Mouse (Mus musculus): ENCODE data around the gene Slc15a4.

Slc15a4 gene

DNA sequence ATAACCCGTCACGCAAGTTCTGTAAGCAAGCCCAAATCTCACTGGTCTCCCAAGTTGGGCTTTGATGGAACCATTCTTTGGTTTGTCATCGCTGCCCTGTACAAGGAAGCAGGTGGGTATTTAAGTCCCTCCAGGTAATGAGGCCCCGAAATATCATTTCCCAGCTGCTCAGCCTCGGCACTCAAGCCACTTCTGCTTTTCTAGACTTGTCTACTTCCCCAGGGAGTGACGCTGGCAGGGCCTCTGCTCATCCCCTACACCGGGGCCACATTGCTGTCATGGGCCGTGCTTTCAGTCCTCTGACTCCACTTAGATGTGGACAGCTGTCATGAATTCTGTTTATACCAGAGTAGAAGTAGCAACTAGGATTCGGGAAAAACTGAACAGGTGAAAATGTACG is 11.6 kb downstream of the Slc15a4 start:
- in situ Hi-C loops (cut with MboI, MseI), result loop anchor here (25.0 kb wide), 1 partner anchor 1391 kb away; the partner anchor contains the start of genes Ran and Stx2

DNA sequence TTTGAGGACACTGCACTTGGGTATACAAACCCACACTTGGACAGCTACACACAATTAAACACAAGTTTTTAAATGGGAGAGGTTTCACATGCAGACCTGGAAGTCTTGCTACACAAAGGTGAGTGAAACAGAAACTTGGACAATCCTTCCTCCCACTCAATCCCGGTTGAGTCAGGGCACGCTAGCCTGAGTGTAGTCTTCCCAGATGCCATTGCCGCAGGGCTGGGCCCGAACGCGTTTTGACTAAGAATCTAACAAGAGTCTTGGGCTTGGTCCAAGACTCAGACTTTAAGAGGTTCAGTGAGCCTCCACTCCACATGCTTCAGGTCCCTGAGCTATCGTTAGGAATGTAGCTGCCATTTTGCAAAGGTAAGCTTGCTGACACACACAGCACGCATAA is 12.3 kb downstream of the Slc15a4 start:
- in situ Hi-C loops (cut with MboI, MseI), result loop anchor here (25.0 kb wide), 1 partner anchor 1392 kb away; the partner anchor contains the start of genes Ran and Stx2

DNA sequence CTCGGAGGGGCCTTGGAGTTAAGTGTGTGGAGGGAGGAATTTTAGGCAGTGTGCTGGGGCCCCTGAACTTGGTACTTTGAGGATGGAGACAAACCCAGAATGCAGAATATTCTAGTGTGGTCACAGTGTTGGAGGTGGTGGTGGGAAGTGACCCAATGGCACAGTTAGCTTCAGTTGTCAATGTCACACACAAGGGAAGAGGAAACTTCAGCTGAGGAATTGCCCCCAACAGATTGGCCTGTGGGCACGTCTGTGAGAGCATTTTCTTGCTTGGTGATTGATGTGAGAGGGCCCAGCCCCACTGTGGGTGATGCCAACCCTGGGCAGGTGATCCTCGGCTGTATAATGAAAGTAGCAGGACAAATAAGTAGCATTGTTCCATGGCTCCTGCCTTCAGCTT is 13.9 kb downstream of the Slc15a4 start:
- in situ Hi-C loops (cut with MboI, MseI), result loop anchor here (25.0 kb wide), 1 partner anchor 1393 kb away; the partner anchor contains the start of genes Ran and Stx2

DNA sequence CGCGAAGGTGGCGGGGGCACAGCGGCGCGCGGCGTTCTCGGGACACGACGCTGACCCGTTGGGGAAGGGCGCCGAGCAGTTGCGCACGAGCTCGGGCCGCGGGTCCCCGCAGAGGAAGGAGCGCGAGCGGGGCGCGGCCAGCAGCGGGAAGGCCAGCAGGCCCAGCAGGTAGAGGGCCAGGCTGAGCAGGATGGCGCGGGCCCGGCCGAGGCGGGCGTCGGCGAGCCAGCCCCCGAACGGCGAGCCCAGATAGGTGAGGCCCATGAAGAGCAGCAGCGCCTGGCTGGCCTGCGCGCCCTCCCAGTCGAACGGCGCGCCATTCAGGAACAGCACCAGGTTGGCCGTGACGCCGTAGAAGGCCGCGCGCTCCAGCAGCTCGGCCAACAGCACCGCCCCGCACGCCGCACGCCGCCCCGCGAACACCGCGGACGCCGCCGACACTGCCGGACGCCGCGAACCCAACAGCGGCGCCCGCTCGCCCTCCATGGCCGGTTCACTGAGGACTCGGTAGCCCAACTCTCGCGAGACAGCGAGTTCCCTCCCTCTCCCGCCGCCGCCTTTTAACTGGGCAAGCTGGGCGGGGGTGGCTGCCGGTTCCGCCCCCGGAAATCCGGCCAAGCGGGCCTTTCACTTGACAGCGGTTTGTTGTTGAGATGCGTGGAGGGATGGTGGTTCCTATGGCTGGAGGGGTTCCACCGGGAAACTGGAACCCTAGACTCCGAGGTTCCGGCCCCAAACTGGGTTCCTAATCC is 15.6 kb downstream of the Slc15a4 start:
- in situ Hi-C loops (cut with MboI, MseI), result loop anchor here (25.0 kb wide), 1 partner anchor 1395 kb away; the partner anchor contains the start of genes Ran and Stx2

DNA sequence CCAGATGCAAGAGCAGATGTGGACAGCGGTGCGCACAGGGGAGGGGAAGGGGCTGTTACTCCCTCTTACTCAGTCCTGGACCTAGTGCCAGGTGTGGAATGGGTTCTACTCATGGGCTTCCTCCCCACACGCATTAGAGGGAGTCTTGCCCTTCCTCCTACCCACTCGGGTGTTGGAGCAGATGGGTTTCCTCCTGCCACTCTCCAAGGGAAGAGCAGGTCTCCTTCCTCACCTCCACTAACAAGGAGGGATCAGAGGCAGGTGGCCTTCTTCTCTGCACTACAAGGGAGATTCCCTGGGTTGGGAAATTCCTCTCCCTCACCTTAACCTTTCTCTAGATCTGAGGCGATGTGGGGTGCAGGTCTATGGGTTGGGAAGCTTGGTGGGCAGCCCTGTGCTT is 16.5 kb downstream of the Slc15a4 start:
- in situ Hi-C loops (cut with MboI, MseI), result loop anchor here (25.0 kb wide), 1 partner anchor 1396 kb away; the partner anchor contains the start of genes Ran and Stx2

DNA sequence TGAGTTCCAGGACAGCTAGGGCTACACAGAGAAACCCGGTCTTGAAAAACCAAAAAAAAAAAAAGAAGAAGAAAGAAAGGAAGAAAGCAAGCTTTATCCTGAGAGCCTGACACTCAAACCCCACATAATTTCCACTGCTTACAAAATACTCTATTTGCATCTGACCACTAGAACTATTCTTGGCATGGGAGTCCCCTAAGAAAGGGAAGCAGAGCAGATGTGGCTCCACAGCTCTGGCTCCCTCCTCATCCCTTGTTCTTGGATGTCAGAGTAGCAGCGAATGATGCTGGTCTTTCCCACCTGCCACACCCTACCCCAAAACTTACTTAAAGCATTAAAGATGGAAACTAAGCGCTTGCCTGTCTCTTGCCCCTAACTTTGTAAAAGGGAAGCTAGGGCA is 17.2 kb downstream of the Slc15a4 start:
- in situ Hi-C loops (cut with MboI, MseI), result loop anchor here (25.0 kb wide), 1 partner anchor 1397 kb away; the partner anchor contains the start of genes Ran and Stx2

DNA sequence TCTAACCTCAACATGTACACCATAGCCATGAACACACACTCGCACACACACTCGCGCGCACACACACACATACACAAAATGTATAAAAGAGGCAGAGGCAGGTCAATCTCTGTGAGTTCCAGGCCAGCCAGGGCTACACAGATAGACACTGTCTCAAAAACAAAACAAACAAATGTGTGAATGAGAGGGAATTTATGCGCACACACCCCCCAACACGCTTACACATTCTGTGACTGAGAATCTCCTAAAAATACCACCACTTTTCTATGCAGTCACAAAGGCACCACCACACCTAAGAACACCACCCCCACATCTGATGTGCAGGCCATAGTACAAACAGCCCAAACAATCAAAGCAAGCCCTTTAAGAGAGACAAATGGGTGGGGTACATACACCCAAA is 20.3 kb downstream of the Slc15a4 start:
- in situ Hi-C loops (cut with MboI, MseI), result loop anchor here (25.0 kb wide), 1 partner anchor 1400 kb away; the partner anchor contains the start of genes Ran and Stx2

DNA sequence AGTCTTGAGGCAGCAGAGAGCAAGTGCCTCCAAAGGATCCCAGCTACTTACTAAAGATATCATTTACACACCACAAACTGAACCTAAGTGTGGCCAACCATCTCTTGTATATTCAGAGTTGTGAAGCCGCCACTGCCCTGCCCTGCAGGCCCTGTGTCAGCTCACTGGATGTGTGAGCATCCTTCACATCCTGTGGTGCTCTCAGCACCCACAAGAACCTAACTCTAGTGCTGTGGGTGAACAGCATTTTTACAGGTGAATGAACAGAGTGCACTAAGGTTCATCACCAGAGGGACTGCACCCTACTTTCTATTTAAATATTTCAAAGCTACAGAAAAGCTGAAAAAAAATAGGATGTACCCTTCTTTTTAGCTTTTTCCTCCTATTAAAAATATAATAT is 20.8 kb downstream of the Slc15a4 start:
- in situ Hi-C loops (cut with MboI, MseI), result loop anchor here (25.0 kb wide), 1 partner anchor 1400 kb away; the partner anchor contains the start of genes Ran and Stx2

DNA sequence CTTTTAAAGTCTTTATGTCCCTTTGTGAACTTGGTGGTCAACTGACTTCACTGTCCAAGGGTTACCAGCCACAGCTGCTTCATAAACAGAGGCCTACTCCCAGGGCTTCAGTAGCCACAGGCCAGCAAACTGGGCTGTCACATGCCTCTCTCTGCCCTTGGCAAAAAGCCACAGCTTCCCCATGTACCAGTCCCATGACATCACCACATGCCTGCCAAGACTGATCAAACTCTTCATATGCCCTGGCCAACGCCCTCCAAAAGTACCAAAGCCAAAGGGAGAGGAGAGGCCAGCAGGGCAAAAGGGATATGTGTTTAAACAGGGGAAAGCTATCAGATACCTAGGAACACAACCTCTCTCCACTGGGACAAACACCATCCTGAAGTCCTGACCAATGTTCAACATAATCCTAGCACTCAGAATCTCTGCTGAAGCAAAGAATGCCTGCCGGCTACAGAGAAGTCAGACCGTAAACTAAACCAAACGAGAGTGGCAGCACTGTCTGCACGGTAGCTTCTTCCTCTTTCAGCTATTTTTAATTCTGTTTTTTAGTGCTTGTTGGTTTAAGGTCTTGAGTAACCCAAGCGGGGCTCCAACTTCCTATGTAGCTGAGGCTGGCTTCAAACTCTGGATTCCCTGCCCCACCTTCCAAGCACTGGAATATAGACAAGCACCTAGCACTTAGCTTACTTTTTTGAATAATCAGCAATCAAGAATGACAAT is 21.7 kb downstream of the Slc15a4 start:
- in situ Hi-C loops (cut with MboI, MseI), result loop anchor here (25.0 kb wide), 1 partner anchor 1401 kb away; the partner anchor contains the start of genes Ran and Stx2

DNA sequence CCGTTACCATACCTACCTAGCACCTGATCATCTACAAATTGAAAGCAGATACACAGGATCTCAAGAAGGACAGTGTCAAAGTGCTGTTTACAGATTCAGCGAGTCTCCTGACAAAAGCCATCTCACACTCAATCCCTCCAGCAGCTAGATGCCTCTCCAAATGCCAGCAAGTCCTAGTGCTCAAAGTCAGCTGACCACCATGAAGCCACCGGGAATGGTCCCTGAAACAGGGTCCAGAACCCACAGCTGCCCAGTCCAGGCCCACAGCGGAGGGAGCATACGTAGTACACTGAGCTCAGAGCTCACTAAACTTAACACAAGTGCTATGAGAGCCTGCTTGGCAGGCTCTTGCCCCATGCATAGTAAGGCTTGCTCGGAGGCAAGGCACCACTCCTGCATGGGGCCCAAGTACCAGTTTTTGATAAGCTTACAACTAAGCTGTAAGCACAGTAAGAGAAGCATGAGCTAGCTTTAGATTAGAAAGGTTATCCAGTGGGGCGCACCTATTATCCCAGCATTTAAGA is 23.4 kb downstream of the Slc15a4 start:
- in situ Hi-C loops (cut with MboI, MseI), result loop anchor here (25.0 kb wide), 1 partner anchor 1403 kb away; the partner anchor contains the start of genes Ran and Stx2

DNA sequence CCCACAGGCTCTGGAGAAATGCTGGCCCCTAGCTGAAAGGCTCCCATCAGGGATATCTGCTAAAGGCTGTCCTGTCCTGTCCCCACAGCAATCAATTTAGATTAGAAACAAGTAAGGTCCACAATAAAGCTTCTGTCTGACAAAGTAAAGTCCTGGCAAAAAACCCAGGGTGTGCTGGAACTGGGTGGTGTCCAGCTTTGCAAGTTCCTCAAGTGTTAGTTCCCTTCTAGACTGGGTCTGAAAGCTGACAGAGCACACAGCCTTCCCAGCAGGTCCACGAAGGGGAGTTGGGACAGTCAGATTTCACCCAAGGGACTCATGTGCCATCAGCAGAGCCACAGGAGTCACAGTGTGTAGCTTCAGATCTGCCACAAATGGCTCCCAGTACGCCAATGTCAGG is 25.2 kb downstream of the Slc15a4 start:
- in situ Hi-C loops (cut with MboI, MseI), result loop anchor here (25.0 kb wide), 1 partner anchor 1405 kb away; the partner anchor contains the start of genes Ran and Stx2

DNA sequence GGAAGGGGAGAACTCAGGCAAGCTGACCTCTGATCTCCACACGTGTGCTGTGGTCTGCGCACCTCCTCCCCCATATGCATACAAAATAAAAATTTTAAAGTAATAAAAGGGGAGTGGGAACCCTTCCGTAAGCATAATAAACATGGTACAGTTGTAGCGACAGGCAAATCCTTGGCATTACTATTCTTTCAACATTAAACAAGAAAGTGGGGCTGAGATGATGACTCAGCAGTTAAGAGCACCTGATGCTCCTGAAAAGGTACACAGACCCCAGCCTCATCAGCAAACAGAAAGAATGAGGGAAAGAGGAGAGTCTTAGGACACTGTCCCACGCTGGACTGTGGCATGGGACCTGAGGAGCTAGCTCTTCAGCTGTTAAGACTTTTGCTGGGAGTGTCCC is 29.7 kb downstream of the Slc15a4 start:
- in situ Hi-C loops (cut with MboI, MseI), result loop anchor here (25.0 kb wide), 1 partner anchor 1409 kb away; the partner anchor contains the start of genes Ran and Stx2

DNA sequence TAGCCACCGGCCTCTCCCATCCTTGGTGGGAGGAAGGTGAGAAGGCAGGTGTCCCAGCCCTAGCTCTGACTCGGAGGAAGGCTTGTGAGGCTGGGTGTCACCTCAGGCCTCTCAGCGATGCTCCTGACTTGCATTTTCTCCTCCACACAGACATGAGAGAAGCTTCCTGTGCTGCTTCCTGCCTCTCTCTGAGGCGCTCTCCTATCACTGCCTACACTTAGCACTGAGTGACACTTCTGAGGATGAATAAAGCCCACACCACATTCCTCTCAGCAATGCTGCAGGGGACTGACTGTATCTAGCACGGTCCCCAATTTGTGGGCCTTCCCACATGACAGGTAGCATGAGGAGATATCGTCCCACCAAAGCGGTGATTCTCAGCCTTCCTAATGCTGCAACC is 35.8 kb downstream of the Slc15a4 start:
- in situ Hi-C loops (cut with MboI, MseI), result no loop called here

DNA sequence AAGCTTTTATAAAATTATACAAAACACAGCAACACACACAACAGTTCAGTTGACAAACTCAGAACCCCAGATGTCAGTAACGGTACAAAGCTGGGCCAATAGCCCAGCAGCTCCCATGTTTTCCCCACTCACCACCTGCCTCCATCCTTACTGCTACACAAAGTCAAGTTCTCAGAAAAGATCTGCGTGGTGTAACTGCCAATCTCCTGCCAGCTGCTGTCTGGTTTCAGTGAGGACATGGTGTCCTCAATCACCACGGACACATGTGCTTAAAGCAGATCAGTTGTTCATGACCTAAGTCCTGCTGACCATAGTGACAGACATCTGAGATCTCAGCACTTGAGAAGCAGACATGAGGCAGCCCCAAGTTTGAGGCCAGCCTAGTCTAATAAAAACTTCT is 37.0 kb downstream of the Slc15a4 start:
- in situ Hi-C loops (cut with MboI, MseI), result no loop called here

DNA sequence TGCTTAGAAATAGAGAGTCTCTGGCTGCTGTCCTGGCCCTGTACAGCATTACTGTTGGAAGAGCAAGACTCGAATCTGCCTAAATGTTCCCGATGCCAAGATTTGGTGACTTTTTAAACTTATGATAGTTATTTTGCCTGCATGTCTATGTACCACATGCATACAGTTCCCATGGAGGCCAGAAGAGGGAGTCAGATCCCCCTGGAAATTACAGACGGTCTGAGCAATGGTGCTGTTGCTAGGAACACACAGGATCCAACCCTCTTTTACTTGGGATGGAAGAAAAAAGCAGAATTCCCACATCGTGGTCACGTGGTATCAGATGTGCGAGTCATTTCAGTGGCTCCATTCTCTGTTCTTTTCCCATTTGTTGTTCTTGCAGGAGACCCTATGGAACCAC is 39.8 kb downstream of the Slc15a4 start:
- in situ Hi-C loops (cut with MboI, MseI), result no loop called here

DNA sequence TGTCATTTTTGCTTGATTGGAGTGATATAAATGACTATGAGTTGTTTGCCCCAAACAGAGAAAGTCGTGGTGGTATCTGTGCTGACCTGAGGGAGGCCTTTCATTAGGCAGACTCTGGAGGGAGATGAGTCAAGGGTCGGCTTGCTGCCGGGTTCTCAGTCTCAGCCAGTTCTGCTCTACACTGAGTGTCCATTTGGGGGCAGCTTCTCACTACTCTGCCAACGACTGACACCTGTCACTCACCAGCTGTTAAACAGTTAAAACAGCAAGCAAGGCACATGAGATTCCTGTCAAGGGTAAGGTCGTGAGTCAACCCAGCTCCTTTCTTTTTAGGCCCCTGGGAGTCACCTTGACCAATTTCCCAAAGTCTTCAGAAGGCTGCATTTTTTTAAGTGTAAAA is 40.3 kb downstream of the Slc15a4 start:
- in situ Hi-C loops (cut with MboI, MseI), result no loop called here

DNA sequence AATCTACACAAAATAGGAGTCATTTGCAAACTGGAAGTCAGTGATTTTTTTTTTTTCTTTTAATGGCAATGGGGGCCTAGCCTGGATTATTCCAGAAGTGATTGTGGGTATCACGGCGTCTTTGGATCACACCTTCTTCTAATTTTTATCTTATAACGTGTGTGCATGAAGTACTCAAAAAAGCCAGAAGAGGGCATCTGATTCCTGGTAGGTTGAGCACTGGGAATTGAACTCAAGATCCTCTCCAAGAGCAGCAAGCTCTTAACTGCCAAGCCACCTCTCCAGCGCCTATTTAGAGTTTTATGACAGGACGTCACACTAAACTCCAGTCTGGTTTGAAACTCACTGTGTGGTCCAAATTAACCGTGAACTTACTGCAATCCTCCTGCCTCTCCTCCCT is 44.8 kb downstream of the Slc15a4 start:
- in situ Hi-C loops (cut with MboI, MseI), result no loop called here

DNA sequence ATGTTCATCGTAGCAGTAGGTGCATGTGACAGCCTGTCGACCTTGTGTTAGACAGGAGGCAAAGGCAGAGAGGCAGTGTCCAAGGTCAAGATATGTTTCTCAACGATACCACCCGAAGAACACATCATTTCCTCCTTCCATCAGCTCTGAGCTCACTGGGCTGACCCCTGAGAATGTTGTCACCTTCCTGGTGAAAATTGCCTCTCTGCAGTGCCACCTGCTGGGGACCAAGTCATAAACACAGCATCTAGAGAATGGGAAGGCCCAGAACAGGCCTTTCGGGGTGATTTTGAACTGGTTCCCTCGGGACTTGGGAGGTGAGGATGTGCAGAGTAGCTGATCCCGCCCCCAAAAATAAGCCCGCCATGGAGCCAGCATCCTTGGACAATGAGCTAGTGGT is 49.0 kb downstream of the Slc15a4 start:
- in situ Hi-C loops (cut with MboI, MseI), result no loop called here

DNA sequence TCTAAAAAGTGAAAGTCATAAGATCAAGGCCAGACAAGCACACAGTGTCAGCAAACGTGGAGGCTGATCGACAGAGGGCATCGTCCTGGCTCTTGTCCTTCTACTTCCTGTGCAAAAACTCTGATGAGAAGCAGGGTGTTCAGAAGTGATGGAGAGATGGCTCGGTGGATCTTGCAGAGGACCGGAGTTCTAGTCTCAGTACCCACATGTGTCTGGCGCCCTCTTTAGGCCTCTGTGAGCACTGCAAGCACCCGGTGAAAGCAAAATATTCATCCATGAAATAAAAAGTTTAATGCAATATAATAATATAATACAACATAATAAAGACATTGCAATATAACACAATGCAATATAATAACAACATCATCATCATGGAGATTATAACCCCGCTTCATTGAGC is 55.3 kb downstream of the Slc15a4 start:
- in situ Hi-C loops (cut with MboI, MseI), result no loop called here

DNA sequence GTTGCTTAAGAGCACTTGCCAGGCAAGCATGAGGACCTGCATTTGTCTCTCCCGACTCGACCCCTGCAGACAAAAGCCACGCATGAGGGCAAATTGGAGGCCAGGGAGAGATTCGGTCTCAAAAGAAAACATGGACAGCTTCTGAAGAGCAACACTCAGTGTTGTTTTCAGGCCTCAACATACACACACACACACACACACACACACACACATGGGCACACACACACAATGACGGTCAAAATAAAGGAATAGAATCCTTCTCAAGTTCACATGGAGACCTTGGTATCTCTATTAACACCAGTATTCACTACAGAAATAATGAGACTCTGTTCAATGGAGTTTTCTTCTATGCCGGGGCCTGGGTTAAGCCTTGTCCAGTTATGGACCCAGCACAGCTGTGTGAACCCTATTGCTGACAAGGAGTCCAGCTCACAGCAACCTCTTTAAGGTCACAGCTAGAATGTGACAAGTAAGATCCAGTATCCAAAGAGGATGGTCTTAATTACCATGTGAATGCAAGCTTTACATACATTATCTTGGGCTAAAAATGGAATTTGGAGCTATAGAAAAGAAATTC is 65.4 kb downstream of the Slc15a4 start:
- in situ Hi-C loops (cut with MboI, MseI), result no loop called here

DNA sequence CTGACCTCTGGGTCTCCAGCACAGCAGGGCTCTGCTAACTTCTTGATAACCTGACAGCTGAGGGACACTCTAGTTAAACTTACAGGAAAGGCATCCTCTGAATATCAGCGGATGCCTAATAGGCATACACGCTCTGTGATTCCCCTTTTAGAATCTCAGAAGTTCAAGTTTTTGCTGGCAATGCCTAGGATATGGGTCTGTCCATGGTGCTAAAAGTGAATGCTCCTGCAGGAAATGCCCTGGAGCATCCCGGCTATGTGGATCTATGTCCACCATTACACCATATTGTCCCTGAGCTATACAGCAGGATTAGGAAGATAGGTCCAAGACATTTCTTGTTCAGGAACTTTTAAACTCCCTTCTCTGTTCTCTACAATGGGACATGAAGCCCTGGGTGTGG is 71.6 kb downstream of the Slc15a4 start:
- in situ Hi-C loops (cut with MboI, MseI), result no loop called here

DNA sequence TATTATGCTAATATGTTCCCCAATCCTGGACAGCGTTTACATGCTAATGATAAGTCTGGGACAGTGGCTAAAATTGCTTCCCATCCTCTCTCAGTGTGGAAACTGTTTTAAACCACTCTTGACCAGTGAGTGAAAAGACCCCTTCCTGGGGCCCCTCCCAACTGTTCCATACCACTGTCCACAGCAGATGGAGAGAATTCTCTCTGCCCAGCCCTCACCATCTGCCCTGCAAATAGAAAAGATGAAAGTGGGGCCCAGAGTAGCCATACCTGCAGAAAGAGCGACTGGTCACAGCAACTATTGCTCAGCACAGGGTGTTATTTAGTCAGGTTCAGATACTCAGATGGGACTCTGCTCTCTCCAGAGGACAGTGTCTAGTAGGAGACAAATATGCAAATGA is 84.6 kb downstream of the Slc15a4 start:
- in situ Hi-C loops (cut with MboI, MseI), result no loop called here
